Mouse (Mus musculus) heart, embryonic 13.5 days (tissue): ENCODE data around the gene Pcdh15. TPM values are rescaled to one million over a fixed set of nuclear protein-coding genes. Genes with fewer than 3 reads are reported as not detected.

ENCODE experiments used
- ATAC-seq: fragments of 200-750 bp; cut with Nextera tagmentation; 2 replicates; pipeline ENCODE4 v1.8.0; 2017; ENCODE audit warnings: moderate TSS enrichment; ENCODE audit not compliant: insufficient number of reproducible peaks, low FRiP score, low TSS enrichment; ENCODE audit errors: extremely low read depth
- H3K27ac ChIP-seq: fragments of 300-500 bp; sonication (generic); replicated peaks from 2 replicates; pipeline ENCODE4 v1.5.1; 2015; ENCODE audit warnings: moderate library complexity, mild to moderate bottlenecking, inconsistent platforms
- H3K27me3 ChIP-seq: fragments of 300-500 bp; sonication (generic); replicated peaks from 2 replicates; pipeline ENCODE4 v1.6.1; 2015; ENCODE audit warnings: mild to moderate bottlenecking, inconsistent platforms
- H3K36me3 ChIP-seq: fragments of 300-500 bp; sonication (generic); 2 replicates; pipeline ENCODE4 v1.6.1; 2015; ENCODE audit warnings: mild to moderate bottlenecking, inconsistent platforms
- H3K4me1 ChIP-seq: fragments of 300-500 bp; sonication (generic); 2 replicates; pipeline ENCODE4 v1.6.1; 2015; ENCODE audit warnings: inconsistent platforms
- H3K4me2 ChIP-seq: fragments of 300-500 bp; sonication (generic); 2 replicates; pipeline ENCODE4 v1.6.1; 2015; ENCODE audit warnings: inconsistent platforms, mild to moderate bottlenecking, moderate library complexity
- H3K4me3 ChIP-seq: fragments of 300-500 bp; sonication (generic); 2 replicates; pipeline ENCODE4 v1.5.1; 2015; ENCODE audit warnings: moderate library complexity, mild to moderate bottlenecking, inconsistent platforms
- H3K9ac ChIP-seq: fragments of 300-500 bp; sonication (generic); 2 replicates; pipeline ENCODE4 v1.6.1; 2015; ENCODE audit warnings: inconsistent platforms, mild to moderate bottlenecking, moderate library complexity
- H3K9me3 ChIP-seq: fragments of 300-500 bp; sonication (generic); 2 replicates; pipeline ENCODE4 v1.6.1; 2016; ENCODE audit warnings: inconsistent platforms
- WGBS: fragments of 180-500 bp; shearing (Covaris S2); methylation state at CpG from one replicate; pipeline ENCODE4 v1.1.7; 2015; ENCODE audit warnings: mixed read lengths; 5-methylcytosine and 5-hydroxymethylcytosine counted together
- polyA plus RNA-seq: library from polyadenylated mRNA; unstranded; fragments of >200 nt; fragmentation: Nextera tagmentation; extraction: Ambion mirVana; gene quantifications from 2 replicates; pipeline ENCODE4 v1.2.1, GENCODE M21; 2015

Gene Pcdh15
- polyA plus RNA-seq, 1 experiment from 2014 or later: 0.59 TPM

DNA sequence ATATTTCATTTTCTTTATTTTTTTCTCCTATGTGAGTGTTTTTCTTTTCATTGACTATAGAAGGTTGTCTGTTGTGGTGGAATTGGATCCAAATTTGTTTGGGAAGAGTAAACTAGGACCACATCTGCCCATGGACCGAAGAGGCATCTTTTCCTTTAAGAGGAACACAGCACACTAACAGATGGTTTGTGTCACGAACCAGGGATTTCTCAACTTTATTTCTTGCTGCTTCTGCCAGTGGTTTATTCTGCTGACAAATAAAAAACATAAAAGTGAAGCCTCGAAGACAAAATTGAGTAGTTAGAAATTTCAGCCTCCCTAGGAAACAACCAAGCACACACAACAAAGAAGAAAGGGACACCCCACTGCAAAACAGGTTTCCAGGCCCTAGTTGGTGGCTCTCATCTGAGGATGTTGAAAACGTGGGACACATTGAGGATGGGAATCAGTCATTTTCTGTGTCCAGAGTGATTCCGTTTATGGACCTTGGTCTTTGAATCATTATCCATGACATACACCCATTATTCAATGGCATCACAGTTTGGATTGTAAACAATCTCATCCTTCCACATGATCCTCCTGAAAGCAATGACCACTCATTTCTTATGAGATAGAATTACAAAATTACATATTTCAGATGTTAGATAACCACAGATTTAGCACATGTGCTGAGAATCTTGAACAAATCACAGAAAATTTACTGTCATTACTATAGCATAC lies 1206.5 kb downstream of the Pcdh15 start:
- Histone ChIP-seq H3K4me2 (no peak overlapping the region), H3K27me3 (no peaks in the 10 kb centered on the region), H3K4me1 (peaks cover 3% of the 10 kb centered on the region; the same call in 1 of the 2 replicates), H3K27ac (no peak overlapping the region), H3K9me3 (no peaks in the 10 kb centered on the region), H3K9ac (no peak overlapping the region), H3K36me3 (no peaks in the 10 kb centered on the region), H3K4me3 (no peak overlapping the region)
- 54% methylated on average over 5 of the region's 5 CpGs for WGBS
- ATAC-seq: no peak

DNA sequence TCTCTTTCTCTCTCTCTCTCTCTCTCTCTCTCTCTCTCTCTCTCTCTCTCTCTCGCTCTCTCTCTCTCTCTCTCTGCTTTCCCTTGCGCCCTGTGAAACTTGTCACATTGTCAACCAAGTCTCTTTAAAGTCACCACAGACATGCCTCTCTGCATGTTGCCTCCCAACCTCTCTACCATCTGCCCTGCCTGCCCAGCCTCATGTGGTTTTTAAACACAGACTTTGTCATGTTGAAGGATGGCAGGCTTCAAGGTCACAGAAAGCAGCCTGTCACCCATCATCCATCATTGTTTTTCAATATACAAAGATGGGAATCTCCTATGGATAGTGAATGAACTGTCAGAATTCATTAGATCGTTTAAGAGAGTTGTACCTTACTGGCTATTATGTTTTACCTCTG lies 1207.9 kb downstream of the Pcdh15 start:
- Histone ChIP-seq H3K9ac (no peak overlapping the region), H3K4me2 (no peak overlapping the region), H3K4me1 (peaks cover 3% of the 10 kb centered on the region; the same call in 1 of the 2 replicates), H3K27me3 (no peaks in the 10 kb centered on the region), H3K4me3 (no peak overlapping the region), H3K36me3 (no peaks in the 10 kb centered on the region), H3K27ac (no peak overlapping the region), H3K9me3 (no peaks in the 10 kb centered on the region)
- 67% methylated on average over 3 of the region's 3 CpGs for WGBS
- ATAC-seq: no peak

DNA sequence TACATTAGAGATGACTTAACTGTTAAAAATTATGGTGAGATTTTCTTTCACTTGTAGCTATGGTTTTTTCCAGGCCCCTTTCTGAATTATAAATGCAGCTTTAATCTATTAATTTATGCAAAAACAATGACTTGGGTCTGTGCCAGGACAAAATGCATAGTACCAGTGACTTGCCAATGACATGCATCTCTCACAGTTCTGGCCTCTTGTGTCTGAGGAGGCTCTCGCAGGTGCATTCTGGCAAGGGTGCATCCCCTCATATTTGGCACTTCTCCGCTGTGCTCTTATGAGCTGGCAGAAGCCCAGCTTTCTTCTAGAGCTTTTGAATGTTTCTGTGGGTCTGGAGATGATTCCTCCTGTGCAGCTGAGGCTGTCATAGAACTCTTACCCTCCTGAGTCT lies 1216.9 kb downstream of the Pcdh15 start:
- no peaks in the 10 kb centered on the region for H3K9me3 ChIP-seq
- 61% methylated on average over 2 of the region's 2 CpGs for WGBS
- H3K27me3 ChIP-seq: no peaks in the 10 kb centered on the region
- no peaks in the 10 kb centered on the region for H3K4me1 ChIP-seq
- no peak overlapping the region for H3K9ac ChIP-seq
- no peak overlapping the region for H3K4me3 ChIP-seq
- H3K27ac ChIP-seq: no peak overlapping the region
- no peaks in the 10 kb centered on the region for H3K36me3 ChIP-seq
- H3K4me2 ChIP-seq: no peak overlapping the region
- ATAC-seq: no peak

DNA sequence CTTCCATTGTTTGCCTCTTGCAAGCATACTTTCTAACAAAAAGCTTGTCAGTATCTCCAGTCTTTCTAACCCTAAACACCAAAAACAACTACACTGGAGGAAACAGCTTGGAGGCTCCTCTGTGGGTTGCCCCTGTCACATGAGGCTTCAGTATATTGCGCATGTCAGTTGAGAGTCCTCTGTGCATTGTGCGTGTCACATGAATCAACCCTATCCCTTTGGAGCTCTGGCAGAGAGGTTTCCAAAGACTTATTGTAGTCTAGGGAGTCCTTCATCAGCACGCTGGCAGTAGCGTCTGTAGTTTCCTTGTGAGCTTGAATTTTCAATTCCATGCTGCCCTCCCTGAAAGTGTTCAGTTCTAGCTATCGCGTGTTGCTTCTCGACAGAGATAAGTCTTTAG lies 1236.3 kb downstream of the Pcdh15 start:
- no peak for ATAC-seq
- Histone ChIP-seq H3K4me3 (no peak overlapping the region), H3K9me3 (no peaks in the 10 kb centered on the region), H3K27me3 (no peaks in the 10 kb centered on the region), H3K36me3 (no peaks in the 10 kb centered on the region), H3K9ac (no peak overlapping the region), H3K4me2 (no peak overlapping the region), H3K27ac (no peak overlapping the region), H3K4me1 (no peaks in the 10 kb centered on the region)
- 85% methylated on average over 7 of the region's 7 CpGs for WGBS

DNA sequence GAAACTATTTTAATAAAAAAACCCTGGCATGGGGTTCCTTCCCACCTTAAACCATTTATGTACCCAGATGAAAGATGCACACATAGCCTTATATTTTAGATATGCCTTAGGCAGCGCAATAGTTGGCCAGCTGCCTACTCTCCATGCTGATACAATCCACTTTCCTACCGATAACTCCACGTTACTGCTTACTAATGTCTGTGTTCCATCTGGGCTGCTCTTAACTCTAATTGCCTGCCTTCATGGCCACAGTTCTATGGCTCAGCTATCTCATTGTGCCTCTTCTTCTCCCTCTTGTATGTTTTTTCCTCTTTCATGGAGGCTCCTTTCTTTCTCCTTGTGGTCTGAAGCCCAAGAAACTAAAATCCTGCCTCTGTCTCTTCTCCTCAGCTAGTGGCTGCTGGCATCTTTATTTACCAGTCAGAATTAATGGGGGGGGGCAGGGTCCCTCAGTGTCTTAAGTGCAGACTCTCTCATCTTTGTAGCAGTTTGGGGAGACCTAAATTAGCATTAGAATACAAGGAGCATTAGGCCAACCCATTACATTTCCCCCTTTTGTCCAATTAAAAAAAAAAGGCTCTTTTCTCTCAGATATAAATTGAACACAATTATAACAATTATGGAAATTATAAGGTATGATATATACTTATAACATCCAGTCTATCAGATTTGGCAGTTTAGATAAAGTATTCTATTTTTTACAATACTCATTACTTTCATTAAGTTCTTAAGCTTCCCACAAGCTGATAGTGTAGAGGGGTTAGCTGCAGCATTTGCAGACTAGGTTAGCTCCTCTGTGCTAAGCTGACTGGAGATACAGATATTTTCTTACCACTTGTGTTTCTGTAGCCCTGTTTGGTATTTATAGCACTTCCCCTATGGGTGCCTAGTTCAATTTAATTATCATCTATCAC lies 1240.4 kb downstream of the Pcdh15 start:
- H3K9me3 ChIP-seq: no peaks in the 10 kb centered on the region
- no peak for ATAC-seq
- 61% methylated on average over 3 of the region's 3 CpGs for WGBS

DNA sequence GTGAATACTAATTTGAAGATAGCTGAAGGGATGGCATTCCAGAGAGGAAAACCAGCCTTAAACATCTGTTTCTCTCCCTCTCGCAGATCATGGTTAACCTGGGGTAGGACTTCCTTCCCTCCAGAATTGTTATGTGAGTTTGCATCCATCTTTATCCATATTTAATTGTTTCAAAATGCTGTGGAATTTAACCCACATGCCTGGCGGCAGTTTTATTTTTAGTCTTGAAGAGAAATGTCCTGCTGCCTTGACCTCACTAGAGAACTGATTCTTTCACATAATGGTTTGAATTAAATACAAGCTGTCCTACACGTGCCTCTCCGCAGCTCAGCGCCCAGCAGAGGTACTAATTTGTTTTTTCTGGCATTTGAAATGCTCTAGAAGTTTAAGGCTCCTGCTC lies 1260.4 kb downstream of the Pcdh15 start:
- H3K36me3 ChIP-seq: no peaks in the 10 kb centered on the region
- ATAC-seq: no peak
- WGBS: 50% methylated on average over 5 of the region's 5 CpGs

More for the DNA sequence above, 1240.4 kb downstream of the Pcdh15 start:
- Histone ChIP-seq H3K9ac (no peak overlapping the region), H3K27ac (no peak overlapping the region), H3K36me3 (no peaks in the 10 kb centered on the region), H3K4me2 (no peak overlapping the region), H3K27me3 (no peaks in the 10 kb centered on the region), H3K4me1 (no peaks in the 10 kb centered on the region), H3K4me3 (no peak overlapping the region)

DNA sequence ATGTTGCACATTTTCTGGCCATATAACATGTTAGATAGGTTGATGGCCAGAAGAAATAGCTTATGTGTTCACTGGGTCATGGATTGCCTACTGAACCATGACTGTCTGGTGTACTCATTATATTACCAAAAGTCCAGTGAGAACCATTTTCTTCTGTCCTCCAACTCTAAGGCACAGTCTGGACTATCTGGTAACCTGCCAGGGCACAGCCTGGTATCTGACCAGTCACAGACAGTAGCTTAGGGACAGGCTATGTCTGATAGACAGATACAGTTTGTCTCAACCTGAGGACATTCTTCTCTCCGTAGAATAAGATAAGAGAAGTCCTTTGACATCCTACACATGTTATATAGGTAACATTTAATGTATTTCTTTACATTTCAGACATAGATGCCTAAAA lies 1279.6 kb downstream of the Pcdh15 start:
- no peak overlapping the region for H3K4me3 ChIP-seq
- H3K4me1 ChIP-seq: no peaks in the 10 kb centered on the region
- no peak overlapping the region for H3K9ac ChIP-seq
- 69% methylated on average over 1 of the region's 1 CpGs for WGBS
- ATAC-seq: no peak
- no peaks in the 10 kb centered on the region for H3K27me3 ChIP-seq
- no peaks in the 10 kb centered on the region for H3K9me3 ChIP-seq
- H3K36me3 ChIP-seq: no peaks in the 10 kb centered on the region
- no peak overlapping the region for H3K27ac ChIP-seq
- no peak overlapping the region for H3K4me2 ChIP-seq

More for the DNA sequence above, 1260.4 kb downstream of the Pcdh15 start:
- Histone ChIP-seq H3K27ac (peak overlapping the region; percentile 46), H3K4me2 (no peak overlapping the region), H3K27me3 (no peaks in the 10 kb centered on the region), H3K4me3 (no peak overlapping the region), H3K9ac (no peak overlapping the region), H3K9me3 (no peaks in the 10 kb centered on the region), H3K4me1 (peaks cover 12% of the 10 kb centered on the region; the same call in 1 of the 2 replicates)

DNA sequence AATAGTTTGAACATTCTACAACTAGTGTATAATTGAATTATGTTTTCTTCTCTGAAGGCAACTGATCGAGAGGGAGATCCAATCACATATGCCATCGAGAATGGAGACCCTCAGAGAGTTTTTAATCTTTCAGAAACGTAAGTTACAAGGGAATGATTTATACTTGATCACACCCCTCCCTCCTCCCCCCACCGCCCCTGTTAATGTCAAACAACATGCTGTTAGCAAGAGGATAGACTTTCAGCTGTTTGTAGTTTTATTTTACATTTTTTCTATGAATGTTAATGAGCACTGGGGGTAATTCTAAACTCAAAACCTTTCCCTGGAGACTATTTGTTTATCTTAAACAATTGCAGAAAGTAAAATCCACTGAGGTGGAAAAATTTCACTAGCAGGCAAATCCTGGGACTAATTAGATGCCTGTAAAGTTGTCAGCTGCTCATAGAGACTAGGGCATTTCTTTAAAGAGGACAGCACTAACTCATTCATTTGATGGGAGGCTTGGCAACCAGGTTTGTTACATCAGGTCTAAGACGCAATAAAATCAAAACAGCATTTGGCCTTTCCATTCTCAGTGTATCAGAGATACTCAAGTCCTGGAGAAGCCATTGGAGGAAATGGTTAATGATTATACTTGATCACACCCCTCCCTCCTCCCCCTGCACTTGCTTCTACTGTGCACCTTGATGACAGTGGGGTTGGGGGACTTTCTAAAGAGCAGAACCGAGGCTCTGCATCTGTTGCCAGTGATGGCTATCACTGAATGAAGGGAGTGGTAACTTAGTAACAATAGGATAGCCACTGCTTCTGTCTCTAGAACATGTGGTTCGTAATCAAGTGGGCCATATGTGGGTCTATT lies 1280.4 kb downstream of the Pcdh15 start:
- H3K36me3 ChIP-seq: no peaks in the 10 kb centered on the region
- H3K9ac ChIP-seq: no peak overlapping the region
- no peak for ATAC-seq
- H3K27me3 ChIP-seq: no peaks in the 10 kb centered on the region
- no peaks in the 10 kb centered on the region for H3K4me1 ChIP-seq
- no peak overlapping the region for H3K4me3 ChIP-seq
- H3K27ac ChIP-seq: no peak overlapping the region
- no peak overlapping the region for H3K4me2 ChIP-seq
- WGBS: 55% methylated on average over 7 of the region's 7 CpGs
- no peaks in the 10 kb centered on the region for H3K9me3 ChIP-seq

DNA sequence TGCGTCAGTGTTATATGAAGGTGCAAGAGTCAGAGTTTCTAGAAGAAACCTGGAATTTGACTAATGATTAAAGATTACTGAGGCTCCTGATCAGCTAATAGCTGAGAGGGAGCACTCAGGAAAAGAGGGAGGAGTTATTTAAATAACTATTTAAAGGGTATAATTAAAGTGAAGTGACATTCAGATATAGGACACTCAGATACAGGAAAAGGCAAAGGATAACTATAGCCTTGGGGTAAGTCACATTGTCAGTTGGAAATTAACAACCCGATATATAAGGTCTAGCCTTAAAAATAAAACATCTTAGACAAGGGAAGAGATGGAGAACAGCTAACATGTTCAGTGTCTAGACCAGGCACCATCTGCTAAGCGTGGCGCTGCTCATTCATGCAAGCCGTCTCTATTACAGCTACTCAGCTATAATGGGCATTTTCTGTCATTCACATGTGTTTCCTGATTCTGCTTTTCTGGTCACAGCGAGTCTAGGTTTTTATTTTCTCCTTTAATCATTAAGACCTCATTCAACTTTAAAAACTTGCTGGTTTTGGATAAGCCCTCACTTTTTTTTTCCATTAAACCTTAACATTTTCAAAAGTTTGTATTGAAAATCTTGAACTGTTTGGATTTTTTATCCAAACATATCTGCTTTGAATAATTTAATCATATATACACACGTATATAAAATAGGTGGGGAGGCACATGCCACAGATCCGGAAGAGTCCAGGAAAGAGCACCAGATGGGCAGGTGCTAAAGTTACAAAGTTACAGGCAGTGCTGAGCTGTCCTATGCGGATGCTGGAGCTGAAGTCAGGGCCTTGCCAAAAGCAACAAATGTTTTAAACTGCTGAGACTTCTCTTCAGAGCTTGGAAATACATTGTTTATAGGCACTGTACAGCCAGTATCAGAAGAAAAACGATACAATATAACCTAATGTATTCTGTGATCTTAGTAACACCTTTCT lies 1288.7 kb downstream of the Pcdh15 start:
- H3K27me3 ChIP-seq: no peaks in the 10 kb centered on the region
- no peaks in the 10 kb centered on the region for H3K9me3 ChIP-seq
- H3K4me3 ChIP-seq: no peak overlapping the region
- no peak overlapping the region for H3K9ac ChIP-seq
- H3K27ac ChIP-seq: no peak overlapping the region
- no peak overlapping the region for H3K4me2 ChIP-seq
- WGBS: 71% methylated on average over 10 of the region's 10 CpGs
- H3K36me3 ChIP-seq: no peaks in the 10 kb centered on the region
- ATAC-seq: no peak
- no peaks in the 10 kb centered on the region for H3K4me1 ChIP-seq

DNA sequence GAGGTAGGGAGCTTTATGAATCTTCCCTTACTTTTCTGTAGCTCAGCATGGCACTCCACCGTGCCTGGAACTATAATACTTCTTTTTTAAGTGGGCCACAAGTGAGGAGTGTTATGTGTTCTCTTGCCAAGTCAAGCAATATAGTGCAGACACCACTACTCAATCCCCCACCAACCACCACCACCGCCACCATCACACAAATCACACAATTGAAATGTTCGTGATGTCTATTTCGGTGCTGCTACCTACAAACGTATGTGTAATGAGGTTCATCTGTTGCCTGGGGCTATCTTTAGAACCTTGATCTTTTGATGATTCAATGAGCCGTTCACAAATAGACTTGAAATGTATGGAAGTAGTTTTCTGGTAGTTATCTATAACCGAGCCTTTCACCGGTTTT lies 1304.0 kb downstream of the Pcdh15 start:
- H3K4me2 ChIP-seq: no peak overlapping the region
- H3K4me1 ChIP-seq: no peaks in the 10 kb centered on the region
- no peak overlapping the region for H3K4me3 ChIP-seq
- no peak for ATAC-seq
- WGBS: 74% methylated on average over 8 of the region's 8 CpGs
- no peaks in the 10 kb centered on the region for H3K27me3 ChIP-seq
- H3K9ac ChIP-seq: no peak overlapping the region
- no peaks in the 10 kb centered on the region for H3K36me3 ChIP-seq
- H3K27ac ChIP-seq: no peak overlapping the region
- H3K9me3 ChIP-seq: no peaks in the 10 kb centered on the region
